Mouse (Mus musculus) myocyte (in vitro differentiated cells): Measurements from ENCODE around the gene Zfp658. TPM values are rescaled to one million over a fixed set of nuclear protein-coding genes. Genes with fewer than 3 reads are reported as not detected.
A peak's percentile ranks its signal among the peaks of the same experiment; 100 is the strongest.

ENCODE experiments used
- H3K27me3 ChIP-seq: one replicate; pipeline ENCODE4 v1.6.1; 2011; ENCODE audit not compliant: control insufficient read depth, insufficient read depth, insufficient read length
- H3K36me3 ChIP-seq: one replicate; pipeline ENCODE4 v1.6.1; 2011; ENCODE audit not compliant: control insufficient read depth, insufficient read depth
- H3K4me2 ChIP-seq: one replicate; pipeline ENCODE4 v1.6.1; 2011; ENCODE audit warnings: low read depth, control low read depth
- H3K4me3 ChIP-seq: one replicate; pipeline ENCODE4 v1.5.1; 2011; ENCODE audit warnings: mild to moderate bottlenecking, control low read depth, moderate library complexity
- H3K79me2 ChIP-seq: one replicate; pipeline ENCODE4 v1.6.1; 2011; ENCODE audit not compliant: control insufficient read depth, insufficient read depth
- H3ac ChIP-seq: one replicate; pipeline ENCODE4 v1.6.1; 2011; ENCODE audit not compliant: control insufficient read depth, insufficient read length
- CEBPB ChIP-seq: IDR thresholded peaks from 2 replicates; pipeline ENCODE4 v1.6.1; 2011; ENCODE audit warnings: mild to moderate bottlenecking, moderate library complexity; ENCODE audit not compliant: poor library complexity, insufficient read depth, severe bottlenecking
- E2F4 ChIP-seq: IDR thresholded peaks from one replicate; pipeline ENCODE4 v1.6.1; 2011; ENCODE audit warnings: mild to moderate bottlenecking, control low read depth, moderate library complexity; ENCODE audit not compliant: insufficient read depth
- MAX ChIP-seq: IDR thresholded peaks from one replicate; pipeline ENCODE4 v1.6.1; 2011; ENCODE audit warnings: low read depth, mild to moderate bottlenecking, control low read depth
- MYOD1 ChIP-seq, 3 experiments: IDR thresholded peaks; one replicate each; pipeline ENCODE4 v1.6.1; 2011; ENCODE audit warnings: control low read depth in 2 of 3, low read depth in 2 of 3, mild to moderate bottlenecking in 2 of 3, moderate library complexity in 1 of 3; ENCODE audit not compliant: insufficient read length in 2 of 3, control insufficient read depth in 1 of 3
- MYOG ChIP-seq, 3 experiments: IDR thresholded peaks; one replicate each; pipeline ENCODE4 v1.6.1; 2011; ENCODE audit warnings: control low read depth in 2 of 3, low read depth in 2 of 3, mild to moderate bottlenecking in 2 of 3; ENCODE audit not compliant: insufficient read length in 2 of 3, control insufficient read depth in 1 of 3, insufficient read depth in 1 of 3
- POLR2A ChIP-seq: IDR thresholded peaks from one replicate; pipeline ENCODE4 v1.6.1; 2011; ENCODE audit warnings: low read depth, mild to moderate bottlenecking, control low read depth, moderate library complexity; ENCODE audit not compliant: insufficient read length
- POLR2AphosphoS2 ChIP-seq: IDR thresholded peaks from one replicate; pipeline ENCODE4 v1.6.1; 2011; ENCODE audit warnings: low read depth, control low read depth; ENCODE audit not compliant: insufficient read length
- REST ChIP-seq: IDR thresholded peaks from one replicate; pipeline ENCODE4 v1.6.1; 2011; ENCODE audit warnings: mild to moderate bottlenecking, control low read depth, moderate library complexity; ENCODE audit not compliant: insufficient read depth, insufficient read length
- SRF ChIP-seq: IDR thresholded peaks from one replicate; pipeline ENCODE4 v1.6.1; 2011; ENCODE audit warnings: low read depth; ENCODE audit not compliant: control insufficient read depth, insufficient read length
- TCF12 ChIP-seq: IDR thresholded peaks from one replicate; pipeline ENCODE4 v1.6.1; 2011; ENCODE audit warnings: mild to moderate bottlenecking, control low read depth; ENCODE audit not compliant: poor library complexity, insufficient read depth, severe bottlenecking
- TCF3 ChIP-seq: IDR thresholded peaks from one replicate; pipeline ENCODE4 v1.6.1; 2011; ENCODE audit warnings: low read depth, control low read depth; ENCODE audit not compliant: insufficient read length
- USF1 ChIP-seq: IDR thresholded peaks from one replicate; pipeline ENCODE4 v1.6.1; 2011; ENCODE audit warnings: low read depth, mild to moderate bottlenecking, control low read depth, moderate library complexity
- polyA plus RNA-seq: library from polyadenylated mRNA; unstranded; fragments of >200 nt; fragmentation: generic; extraction: Trizol; gene quantifications from one replicate; pipeline ENCODE4 v1.2.1, GENCODE M21; 2012; ENCODE audit warnings: missing spikeins

Gene Zfp658
- polyA plus RNA-seq, 1 experiment, result 0.72 TPM

- H3ac ChIP-seq, result no peak overlapping the region
- H3K27me3 ChIP-seq, result no peaks in the 10 kb centered on the region
- H3K36me3 ChIP-seq, result no peaks in the 10 kb centered on the region
- H3K4me2 ChIP-seq, result peak overlapping the region; percentile 43
- TF ChIP-seq CEBPB (no peak), POLR2AphosphoS2 (no peak), MYOD1 (IDR thresholded peaks at IDR 0.05; ENCODE audit: control insufficient read depth in 1 of 3, insufficient read length in 2 of 3, low read depth in 2 of 3) (no peak), SRF (no peak), MYOG (IDR thresholded peaks at IDR 0.05; ENCODE audit: control insufficient read depth in 1 of 3, insufficient read depth in 1 of 3, insufficient read length in 2 of 3, low read depth in 2 of 3) (no peak), REST (no peak), TCF3 (no peak), E2F4 (no peak), TCF12 (no peak), MAX (no peak)
- H3K4me3 ChIP-seq, result no peak overlapping the region
- no peaks in the 10 kb centered on the region for H3K79me2 ChIP-seq
These were observed 31.8 kb upstream of the Zfp658 start for GRCm38 (mm10) chr7:43530216-43530785.

DNA sequence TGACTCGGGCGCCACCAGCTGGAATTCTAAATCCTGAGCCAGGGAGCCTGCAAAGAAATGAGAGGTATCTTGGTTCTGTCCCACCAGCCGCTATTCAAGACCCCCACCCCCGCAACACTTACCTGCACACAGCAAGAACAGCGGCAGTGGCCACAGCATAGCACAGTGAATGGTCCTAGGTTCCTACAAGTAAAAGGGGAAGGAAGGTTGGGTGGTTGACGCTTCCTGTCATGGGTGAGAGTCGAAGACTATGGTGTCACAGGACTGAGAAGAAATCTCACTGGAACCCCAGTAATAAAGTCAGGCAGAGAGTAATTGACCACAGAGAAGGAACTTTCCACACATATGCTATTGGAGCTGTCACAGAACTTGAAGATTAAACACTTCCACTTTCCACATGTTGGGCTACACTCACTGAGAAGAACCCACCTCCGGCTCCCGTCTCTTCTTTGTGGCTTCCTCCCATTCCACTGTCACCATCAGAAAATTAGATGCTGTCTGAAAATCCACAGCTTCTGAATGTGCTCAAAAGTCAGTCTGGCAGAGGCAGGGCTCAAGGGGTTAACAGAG is 29.0 kb upstream of the Zfp658 start:
- no peaks in the 10 kb centered on the region for H3K36me3 ChIP-seq
- H3K4me2 ChIP-seq, result no peak overlapping the region
- no peak for TF ChIP-seq TCF3
- TF ChIP-seq E2F4, result no peak
- no peak for TF ChIP-seq POLR2A
- no peak for TF ChIP-seq MAX
- TF ChIP-seq USF1, result no peak
- no peak for TF ChIP-seq REST
- no peaks in the 10 kb centered on the region for H3K27me3 ChIP-seq
- H3K4me3 ChIP-seq, result no peak overlapping the region
- H3ac ChIP-seq, result no peak overlapping the region
- no peaks in the 10 kb centered on the region for H3K79me2 ChIP-seq

DNA sequence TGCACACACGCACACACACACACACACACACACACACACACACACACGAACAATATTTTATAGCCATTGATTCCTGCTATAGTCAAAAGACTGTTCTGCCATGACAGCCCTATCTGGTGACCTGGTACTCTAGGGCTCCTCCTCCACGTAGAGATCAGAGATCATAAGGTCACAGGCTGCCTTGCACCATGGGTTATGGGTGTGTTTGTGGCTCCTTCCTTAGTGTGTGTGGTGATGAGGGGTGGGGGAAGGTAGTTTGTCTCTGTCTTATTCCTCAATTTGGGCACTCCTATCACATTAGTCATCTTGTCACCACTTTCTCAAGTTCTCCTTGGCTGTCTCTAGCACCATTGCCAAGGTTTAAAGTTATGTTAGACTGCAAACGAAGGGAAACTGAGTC is 23.5 kb upstream of the Zfp658 start:
- Histone ChIP-seq H3K27me3 (no peaks in the 10 kb centered on the region), H3ac (no peak overlapping the region), H3K4me2 (no peak overlapping the region), H3K36me3 (no peaks in the 10 kb centered on the region), H3K79me2 (no peaks in the 10 kb centered on the region), H3K4me3 (no peak overlapping the region)
- TF ChIP-seq SRF, result no peak
- TF ChIP-seq MAX, result no peak
- TF ChIP-seq REST, result no peak
- no peak for TF ChIP-seq TCF12
- no peak for TF ChIP-seq MYOG (IDR thresholded peaks at IDR 0.05; ENCODE audit: control insufficient read depth in 1 of 3, insufficient read depth in 1 of 3, insufficient read length in 2 of 3, low read depth in 2 of 3)
- TF ChIP-seq MYOD1 (IDR thresholded peaks at IDR 0.05; ENCODE audit: control insufficient read depth in 1 of 3, insufficient read length in 2 of 3, low read depth in 2 of 3), result no peak
- no peak for TF ChIP-seq POLR2A
- TF ChIP-seq USF1, result no peak
- no peak for TF ChIP-seq CEBPB
- TF ChIP-seq TCF3, result no peak
- no peak for TF ChIP-seq POLR2AphosphoS2
- no peak for TF ChIP-seq E2F4

GRCm38 (mm10) chr7:43544225-43544977 is 17.7 kb upstream of the Zfp658 start, which contains the start of gene Cd33:
Cd33 (minus strand) TSS chr7:43544428.
- TF ChIP-seq CEBPB (no peak), MYOG (IDR thresholded peaks at IDR 0.05; ENCODE audit: control insufficient read depth in 1 of 3, insufficient read depth in 1 of 3, insufficient read length in 2 of 3, low read depth in 2 of 3) (no peak), REST (no peak), POLR2A (no peak), MAX (no peak), TCF12 (no peak), TCF3 (no peak), POLR2AphosphoS2 (no peak), SRF (no peak)
- no peaks in the 10 kb centered on the region for H3K36me3 ChIP-seq

More at GRCm38 (mm10) chr7:43544225-43544977, 17.7 kb upstream of the Zfp658 start, which contains the start of gene Cd33:
- no peak within 1 kb of the TSS for H3ac ChIP-seq
- no peak within 1 kb of the TSS for H3K4me3 ChIP-seq
- no peak within 1 kb of the TSS for H3K4me2 ChIP-seq
- no peaks in the 10 kb centered on the region for H3K79me2 ChIP-seq
- H3K27me3 ChIP-seq, result no peaks in the 10 kb centered on the region
